Mouse (Mus musculus) left cerebral cortex, adult 2 months (tissue): ENCODE measurements at regions not wholly inside any gene's neighbourhood (a gene's known extent, or its start where the extent isn't known, plus 50 kb on each side); places are given as distances from the start of the nearest gene placed in this dataset.
A peak's percentile ranks its signal among the peaks of the same experiment; 100 is the strongest.
"Not testable (repeated sequence)": the region's sequence is repeated elsewhere in the genome, so short reads cannot be mapped to it uniquely, and the experiment has no call there.

Source experiments
- DNase-seq, 2 experiments: peaks; one replicate each; pipeline ENCODE4 v3.0.0; 2021 to 2022; ENCODE audit warnings: low spot score in 2 of 2, mixed read lengths in 1 of 2; ENCODE audit errors: extremely low spot score in 1 of 2
- H3K27ac ChIP-seq: fragments of 200-600 bp; 2 replicates; pipeline ENCODE4 v1.8.1; 2022
- H3K4me3 ChIP-seq: fragments of 200-600 bp; 2 replicates; pipeline ENCODE4 v1.8.1; 2022
- CTCF ChIP-seq: fragments of 200-600 bp; IDR thresholded peaks from 2 replicates; pipeline ENCODE4 v1.8.1; 2022; ENCODE audit warnings: antibody characterized with exemption, mild to moderate bottlenecking, moderate library complexity
- intact Hi-C: fragments of 180-260 bp; cut with DNase I; formaldehyde crosslinking; loops from one replicate; pipeline ENCODE4 v1.15.1; 2025

DNA sequence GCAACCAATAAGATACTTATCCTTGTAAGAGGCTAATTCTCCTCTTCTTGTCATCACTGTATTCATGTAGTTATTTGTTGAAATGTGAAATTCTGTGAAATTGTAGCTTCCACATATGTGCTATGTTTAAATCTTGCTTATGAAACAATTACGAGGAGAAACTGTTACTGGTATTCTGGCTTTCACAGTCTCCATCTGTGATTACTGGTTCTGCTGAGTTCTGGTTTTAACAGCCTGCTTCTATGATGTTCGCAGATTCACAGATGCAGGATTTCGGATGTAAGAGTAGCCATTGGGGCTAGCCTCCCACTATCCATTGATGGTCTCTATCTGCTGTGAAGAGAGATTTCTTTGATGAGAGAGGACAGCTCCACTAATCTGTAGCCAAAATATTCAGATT, 1067.2 kb upstream of the Aga start:
- no peak for TF ChIP-seq CTCF
- H3K4me3 ChIP-seq, result no peak overlapping the region
- no peak overlapping the region for H3K27ac ChIP-seq
- intact Hi-C loops, result no loop called here
- DNase-seq, result no peak

DNA sequence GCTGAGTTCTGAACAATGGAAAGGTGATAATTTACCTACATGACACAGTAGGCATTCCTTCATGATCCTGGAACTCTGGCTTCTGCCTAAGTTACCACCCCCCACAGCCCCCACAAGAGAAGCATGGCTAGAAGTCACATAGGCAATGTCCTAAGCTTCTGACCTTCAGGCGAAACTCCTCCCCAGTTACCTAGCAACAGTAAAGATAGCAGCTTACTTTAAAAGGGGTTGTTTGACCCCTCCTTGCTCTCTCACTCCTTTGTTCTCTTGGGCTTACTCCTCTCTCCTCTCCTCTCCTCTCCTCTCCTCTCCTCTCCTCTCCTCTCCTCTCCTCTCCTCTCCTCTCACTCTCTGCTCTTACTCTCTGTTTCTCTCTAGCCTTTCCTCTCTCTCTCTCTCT, 1059.8 kb upstream of the Aga start:
- DNase-seq, H3K27ac ChIP-seq, H3K4me3 ChIP-seq, intact Hi-C loops: not testable (repeated sequence)

DNA sequence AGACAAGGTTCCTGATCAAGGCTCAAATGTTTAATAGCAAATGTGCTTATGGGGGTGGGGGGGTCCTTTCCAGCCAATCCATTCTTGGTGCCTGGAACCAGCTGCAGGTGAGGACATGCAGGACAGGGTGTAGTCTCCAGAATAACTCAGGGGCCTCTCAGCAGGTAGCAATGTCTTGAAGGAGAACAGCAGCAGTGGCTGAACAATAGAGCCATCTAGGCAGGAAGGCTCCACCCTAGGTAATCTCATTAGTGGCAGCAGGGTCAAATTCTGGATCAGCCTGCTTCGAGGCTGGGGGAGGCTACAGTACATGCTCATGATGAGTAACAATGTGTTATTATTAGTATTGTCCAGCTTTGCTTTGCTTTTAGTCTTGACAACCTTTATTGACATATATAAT, 1055.9 kb upstream of the Aga start:
- H3K27ac ChIP-seq, result no peak overlapping the region
- intact Hi-C loops, result no loop called here
- no peak for TF ChIP-seq CTCF
- no peak for DNase-seq
- H3K4me3 ChIP-seq, result no peak overlapping the region

DNA sequence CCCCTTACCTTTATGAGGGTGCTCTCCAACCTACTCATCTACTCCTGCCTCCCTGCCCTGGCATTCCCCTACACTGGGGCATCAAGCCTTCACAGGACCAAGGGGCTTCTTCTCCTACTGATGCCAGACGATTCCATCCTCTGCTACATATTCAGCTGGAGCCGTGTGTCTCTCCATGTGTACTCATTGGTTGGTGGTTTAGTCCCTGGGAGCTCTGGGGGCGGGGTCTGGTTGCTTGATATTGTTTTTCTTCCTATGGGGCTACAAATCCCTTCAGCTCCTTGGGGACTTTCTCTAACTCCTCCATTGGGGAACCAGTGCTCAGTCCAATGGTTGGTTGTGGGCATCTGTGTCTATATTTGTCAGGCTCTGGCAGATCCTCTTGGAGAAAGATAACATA, 1055.3 kb upstream of the Aga start:
- no peak for TF ChIP-seq CTCF
- no peak overlapping the region for H3K4me3 ChIP-seq
- no peak for DNase-seq
- intact Hi-C loops, result no loop called here
- H3K27ac ChIP-seq, result no peak overlapping the region

DNA sequence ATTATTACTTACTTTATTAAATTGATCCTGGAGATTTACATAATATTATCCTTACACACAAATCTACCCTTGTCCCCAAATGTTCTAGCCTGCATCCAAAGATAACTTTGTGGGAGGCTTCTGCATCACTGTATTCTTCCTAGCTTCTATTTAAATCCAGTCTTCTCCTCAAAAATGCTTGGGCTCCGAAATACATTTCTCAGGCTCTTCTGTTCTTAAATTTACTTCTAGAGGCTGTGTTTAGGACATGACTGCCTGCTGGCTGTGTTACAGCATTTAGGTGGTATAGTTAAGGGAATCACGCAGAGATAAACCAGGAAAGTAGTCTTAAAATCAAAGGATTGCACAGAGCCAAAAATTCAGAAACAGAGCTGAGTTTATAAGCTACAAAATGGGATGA, 1009.1 kb upstream of the Aga start:
- Histone ChIP-seq H3K4me3 (no peak overlapping the region), H3K27ac (0 out of 2 replicates have a peak overlapping the region, but pooled peaks have one; percentile 24)
- no peak for TF ChIP-seq CTCF
- intact Hi-C loops, result no loop called here
- DNase-seq, result no peak

DNA sequence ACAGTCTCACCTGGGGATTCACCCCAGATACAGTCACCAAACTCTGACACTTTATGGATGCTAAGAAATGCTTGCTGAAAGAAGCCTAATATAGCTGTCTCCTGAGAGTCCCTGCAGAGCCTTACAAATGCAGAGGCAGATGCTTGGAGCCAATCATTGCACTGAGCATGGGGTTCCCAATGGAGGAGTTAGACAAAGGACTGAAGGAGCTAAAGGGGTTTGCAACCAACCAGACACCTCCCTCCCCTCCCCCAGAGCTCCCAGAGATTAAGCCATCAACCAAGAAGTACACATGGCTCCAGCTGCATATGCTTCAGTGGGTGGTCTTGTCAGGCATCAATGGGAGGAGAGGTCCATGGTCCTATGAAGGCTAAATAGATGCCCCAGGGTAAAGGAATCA, 999.7 kb upstream of the Aga start:
- H3K27ac ChIP-seq, result no peak overlapping the region
- DNase-seq, result no peak
- H3K4me3 ChIP-seq, result no peak overlapping the region
- intact Hi-C loops, result no loop called here
- no peak for TF ChIP-seq CTCF

- intact Hi-C loops, result no loop called here
- Histone ChIP-seq H3K4me3 (no peak overlapping the region), H3K27ac (no peak overlapping the region)
- no peak for DNase-seq
- TF ChIP-seq CTCF, result no peak
These were observed 968.2 kb upstream of the Aga start for GRCm38 (mm10) chr8:52543364-52543763.

DNA sequence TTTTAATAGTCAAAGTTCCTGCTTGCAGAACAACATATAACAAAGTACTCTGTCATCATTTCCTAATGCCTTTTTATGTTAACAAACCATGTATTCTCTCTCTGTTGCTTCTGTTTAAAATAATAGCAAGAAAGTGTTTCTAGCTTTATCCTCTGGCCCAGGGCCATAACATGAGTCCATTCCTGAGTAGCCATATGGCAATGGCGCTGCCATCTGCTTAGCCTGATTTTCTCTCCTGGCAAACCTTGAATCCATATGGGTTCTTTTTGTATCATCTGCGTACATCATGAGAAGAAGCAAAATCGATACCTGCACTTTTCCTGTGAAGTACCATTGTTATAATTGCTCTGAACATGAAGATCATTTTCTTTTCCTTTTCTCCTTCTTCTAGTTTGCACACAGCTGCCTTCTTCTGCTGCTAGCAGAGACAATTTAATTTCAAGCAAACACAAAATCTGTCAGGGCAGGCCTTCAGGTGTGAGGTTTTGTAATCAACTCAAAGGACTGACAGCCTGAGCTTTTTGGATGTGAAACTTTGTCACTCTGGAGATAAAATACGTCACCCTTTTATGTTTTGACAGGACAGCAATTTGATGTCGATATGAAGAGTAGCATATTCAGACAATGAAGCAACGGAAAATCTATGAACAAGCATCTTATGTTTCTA, 940.2 kb upstream of the Aga start:
- intact Hi-C loops, result no loop called here
- no peak for TF ChIP-seq CTCF

More for the DNA sequence above, 940.2 kb upstream of the Aga start:
- Histone ChIP-seq H3K4me3 (no peak overlapping the region), H3K27ac (no peak overlapping the region)
- peak; percentile 12 to 60 for DNase-seq
